Mouse (Mus musculus) left cerebral cortex, adult 11 months (tissue): ENCODE measurements around the gene Dmbx1.

ENCODE experiments used
- DNase-seq: peaks from one replicate; pipeline ENCODE4 v3.0.0; 2022; ENCODE audit warnings: low spot score

The Dmbx1 gene

GRCm38 (mm10) chr4:115939295-115940102 lies at the start of gene Dmbx1:
TSS of gene Dmbx1 (minus strand) at chr4:115939926.
- no peak for DNase-seq

GRCm38 (mm10) chr4:115989382-115989781 lies 49.7 kb upstream of the Dmbx1 start:
- DNase-seq = no peak

GRCm38 (mm10) chr4:115987858-115988530 lies 48.3 kb upstream of the Dmbx1 start:
- DNase-seq = no peak

- no peak for DNase-seq
Observed at GRCm38 (mm10) chr4:115987436-115987835, 47.7 kb upstream of the Dmbx1 start.

GRCm38 (mm10) chr4:115984967-115985366 lies 45.2 kb upstream of the Dmbx1 start:
- DNase-seq = no peak

- DNase-seq = peak; percentile 35
Observed at GRCm38 (mm10) chr4:115984111-115984510, 44.4 kb upstream of the Dmbx1 start.

GRCm38 (mm10) chr4:115980676-115981075 lies 41.0 kb upstream of the Dmbx1 start:
- peak; percentile 31 for DNase-seq

GRCm38 (mm10) chr4:115979437-115979836 lies 39.7 kb upstream of the Dmbx1 start:
- no peak for DNase-seq

GRCm38 (mm10) chr4:115978911-115979310 lies 39.2 kb upstream of the Dmbx1 start:
- no peak for DNase-seq

GRCm38 (mm10) chr4:115972543-115972942 lies 32.8 kb upstream of the Dmbx1 start:
- no peak for DNase-seq

- DNase-seq = no peak
Observed at GRCm38 (mm10) chr4:115964446-115964845, 24.7 kb upstream of the Dmbx1 start.

GRCm38 (mm10) chr4:115963751-115964150 lies 24.0 kb upstream of the Dmbx1 start:
- no peak for DNase-seq

- no peak for DNase-seq
Observed at GRCm38 (mm10) chr4:115962671-115963412, 23.1 kb upstream of the Dmbx1 start.

GRCm38 (mm10) chr4:115961991-115962390 lies 22.3 kb upstream of the Dmbx1 start:
- no peak for DNase-seq

GRCm38 (mm10) chr4:115959546-115959945 lies 19.8 kb upstream of the Dmbx1 start:
- DNase-seq = no peak

- DNase-seq = no peak
Observed at GRCm38 (mm10) chr4:115955494-115955775, 15.7 kb upstream of the Dmbx1 start.

GRCm38 (mm10) chr4:115954656-115955493 lies 15.1 kb upstream of the Dmbx1 start:
- no peak for DNase-seq

- no peak for DNase-seq
Observed at GRCm38 (mm10) chr4:115953559-115953958, 13.8 kb upstream of the Dmbx1 start.

GRCm38 (mm10) chr4:115952758-115953157 lies 13.0 kb upstream of the Dmbx1 start:
- peak; percentile 39 for DNase-seq

- no peak for DNase-seq
Observed at GRCm38 (mm10) chr4:115943669-115944314, 4.1 kb upstream of the Dmbx1 start.

- no peak for DNase-seq
Observed at GRCm38 (mm10) chr4:115941242-115941820, 1.6 kb upstream of the Dmbx1 start.
